Comparison of ENCODE assay signal across 28 mouse cellular contexts in genomic region chr1:181241185-181241584, GRCm38 (mm10).
"Had no signal": no experiment of that assay in that cellular context is flagged by ENCODE, and none has a peak within 500 bp of the region (broad histone marks: within the 10 kb centered on the region; RNA-seq: fewer than 3 reads in every experiment).

No protein-coding gene starts in this region.

- H3K9ac ChIP-seq: embryonic facial prominence, embryonic 12.5 days; embryonic facial prominence, embryonic 13.5 days; embryonic facial prominence, embryonic 15.5 days; forebrain, embryonic 12.5 days; forebrain, embryonic 13.5 days; forebrain, embryonic 15.5 days; forebrain, postnatal 0 days had no signal

- H3K27me3 ChIP-seq: embryonic facial prominence, embryonic 12.5 days; embryonic facial prominence, embryonic 13.5 days; embryonic facial prominence, embryonic 15.5 days; forebrain, embryonic 12.5 days; forebrain, embryonic 13.5 days; forebrain, embryonic 15.5 days had no signal

- H3K27ac ChIP-seq: embryonic facial prominence, embryonic 10.5 days; embryonic facial prominence, embryonic 12.5 days; embryonic facial prominence, embryonic 13.5 days; embryonic facial prominence, embryonic 15.5 days; forebrain, embryonic 10.5 days; forebrain, embryonic 12.5 days; forebrain, embryonic 13.5 days; forebrain, embryonic 15.5 days; gastrocnemius, adult 2 months had no signal

- DNase-seq: cerebellum, adult 2 months; cerebellum, adult 8-10 months; cerebellum, adult 9-10 months; cerebellum, adult 9-11 months; cerebellum, postnatal 10 days; cerebellum, postnatal 14 days; cerebellum, postnatal 25 days; cerebellum, postnatal 36 days; embryo, embryonic 11 days; forebrain, postnatal 0 days; gastrocnemius, adult 2 months; gastrocnemius, postnatal 10 days; gastrocnemius, postnatal 14 days; gastrocnemius, postnatal 25 days; gastrocnemius, postnatal 36 days; heart, adult 11 months; heart, adult 18-20 months had no signal

- H3K9me3 ChIP-seq: embryonic facial prominence, embryonic 10.5 days; embryonic facial prominence, embryonic 12.5 days; embryonic facial prominence, embryonic 13.5 days; embryonic facial prominence, embryonic 15.5 days; forebrain, embryonic 10.5 days; forebrain, embryonic 12.5 days; forebrain, embryonic 13.5 days; forebrain, embryonic 15.5 days had no signal

- H3K4me3 ChIP-seq: embryonic facial prominence, embryonic 10.5 days; embryonic facial prominence, embryonic 12.5 days; embryonic facial prominence, embryonic 13.5 days; embryonic facial prominence, embryonic 15.5 days; erythroblast, embryonic 14.5 days; forebrain, embryonic 10.5 days; forebrain, embryonic 12.5 days; forebrain, embryonic 13.5 days; forebrain, embryonic 15.5 days; gastrocnemius, adult 2 months had no signal

- ATAC-seq: forebrain, embryonic 13.5 days; forebrain, embryonic 14.5 days; forebrain, embryonic 15.5 days; forebrain, embryonic 16.5 days; forebrain, postnatal 0 days had no signal

- H3K36me3 ChIP-seq: embryonic facial prominence, embryonic 10.5 days; embryonic facial prominence, embryonic 12.5 days; embryonic facial prominence, embryonic 13.5 days; embryonic facial prominence, embryonic 15.5 days; forebrain, embryonic 10.5 days; forebrain, embryonic 12.5 days; forebrain, embryonic 15.5 days had no signal

- H3K4me1 ChIP-seq: embryonic facial prominence, embryonic 12.5 days; embryonic facial prominence, embryonic 15.5 days; forebrain, embryonic 10.5 days; forebrain, embryonic 12.5 days; forebrain, embryonic 13.5 days; forebrain, embryonic 15.5 days had no signal

- H3K4me2 ChIP-seq: embryonic facial prominence, embryonic 12.5 days; embryonic facial prominence, embryonic 13.5 days; embryonic facial prominence, embryonic 15.5 days; forebrain, embryonic 12.5 days; forebrain, embryonic 13.5 days; forebrain, embryonic 15.5 days had no signal
